Mouse (Mus musculus) CD4-positive helper T cell, adult 2 months (primary cell): ENCODE data around the gene Zfp704.
A peak's percentile ranks its signal among the peaks of the same experiment; 100 is the strongest.

Experiments used
- DNase-seq: peaks from one replicate; pipeline ENCODE4 v3.0.0-alpha.2; 2012; ENCODE audit warnings: low read depth, missing footprints, low spot score

The Zfp704 gene

GRCm38 (mm10) chr3:9427826-9428225 lies 182.1 kb downstream of the Zfp704 start:
- DNase-seq = no peak

GRCm38 (mm10) chr3:9425661-9426060 lies 184.2 kb downstream of the Zfp704 start:
- no peak for DNase-seq

- no peak for DNase-seq
These were observed 185.2 kb downstream of the Zfp704 start for GRCm38 (mm10) chr3:9424637-9425036.

GRCm38 (mm10) chr3:9423669-9424068 lies 186.2 kb downstream of the Zfp704 start:
- DNase-seq = no peak

GRCm38 (mm10) chr3:9408896-9409295 lies 201.0 kb downstream of the Zfp704 start:
- DNase-seq = no peak

GRCm38 (mm10) chr3:9407801-9408200 lies 202.1 kb downstream of the Zfp704 start:
- DNase-seq = no peak

- no peak for DNase-seq
These were observed 202.8 kb downstream of the Zfp704 start for GRCm38 (mm10) chr3:9407119-9407546.

- DNase-seq = no peak
These were observed 204.5 kb downstream of the Zfp704 start for GRCm38 (mm10) chr3:9405341-9405740.

- DNase-seq = no peak
These were observed 206.4 kb downstream of the Zfp704 start for GRCm38 (mm10) chr3:9403255-9404050.

GRCm38 (mm10) chr3:9402836-9403235 lies 207.0 kb downstream of the Zfp704 start:
- peak; percentile 72 for DNase-seq

GRCm38 (mm10) chr3:9402345-9402744 lies 207.5 kb downstream of the Zfp704 start:
- DNase-seq = peak; percentile 55

- DNase-seq = no peak
These were observed 208.2 kb downstream of the Zfp704 start for GRCm38 (mm10) chr3:9401685-9402084.

GRCm38 (mm10) chr3:9400886-9401221 lies 209.0 kb downstream of the Zfp704 start:
- peak; percentile 59 for DNase-seq

- DNase-seq = peak; percentile 60
These were observed 209.5 kb downstream of the Zfp704 start for GRCm38 (mm10) chr3:9400201-9400885.

- DNase-seq = no peak
These were observed 211.6 kb downstream of the Zfp704 start for GRCm38 (mm10) chr3:9398271-9398670.
